Mouse (Mus musculus) T-cell, adult 2 months (primary cell): ENCODE data around the gene Mmab.

Experiments
- DNase-seq: peaks from one replicate; pipeline ENCODE4 v3.0.0; 2022; ENCODE audit warnings: low spot score

The Mmab gene

DNA sequence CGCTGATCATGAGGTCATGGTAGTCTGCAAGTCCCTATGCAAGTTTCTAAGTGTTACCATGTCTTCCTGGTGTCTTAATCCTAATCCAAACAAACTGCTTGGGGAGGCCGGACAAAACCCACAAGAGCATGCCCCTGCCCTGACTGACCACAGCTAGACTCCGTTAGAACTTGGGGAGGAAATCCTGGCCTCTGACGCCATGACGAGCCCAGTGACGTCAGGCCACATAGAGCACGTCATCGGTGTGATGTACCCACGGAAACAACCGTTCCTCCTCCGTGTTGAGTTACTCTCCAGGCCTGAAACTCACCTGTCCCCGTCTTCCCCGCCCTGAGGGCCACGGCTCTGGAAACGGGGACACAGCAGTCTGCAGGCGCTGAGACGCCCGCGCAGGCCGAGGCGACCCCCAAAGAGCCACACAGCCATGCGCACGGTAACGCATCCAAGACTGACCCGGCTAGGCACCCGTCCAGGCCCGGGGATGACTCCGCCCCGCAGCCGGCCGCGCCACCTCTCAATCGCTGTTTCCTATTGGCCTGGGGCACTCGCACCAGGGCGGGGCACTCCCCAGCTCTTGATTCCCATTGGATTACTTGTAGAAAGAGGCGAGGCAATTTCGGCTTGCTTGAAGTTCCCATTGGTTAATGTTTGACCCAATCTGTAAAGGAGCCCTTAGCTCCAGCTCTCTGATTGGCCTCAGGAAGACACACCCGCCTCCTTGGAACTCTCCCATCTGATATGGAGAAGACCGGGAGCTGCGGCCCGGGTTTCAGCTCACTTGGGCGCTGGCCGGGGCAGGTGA, at the start of gene Mmab, which contains the start of gene Mvk:
TSS of gene Mmab (minus strand) at position 495 of the 802 bp plus-strand sequence.
TSS of gene Mvk (plus strand) at position 704 of the 802 bp plus-strand sequence.
- peak; percentile 97 for DNase-seq

- no peak for DNase-seq
Observed at GRCm38 (mm10) chr5:114490241-114490640, 46.4 kb upstream of the Mmab start.

DNA sequence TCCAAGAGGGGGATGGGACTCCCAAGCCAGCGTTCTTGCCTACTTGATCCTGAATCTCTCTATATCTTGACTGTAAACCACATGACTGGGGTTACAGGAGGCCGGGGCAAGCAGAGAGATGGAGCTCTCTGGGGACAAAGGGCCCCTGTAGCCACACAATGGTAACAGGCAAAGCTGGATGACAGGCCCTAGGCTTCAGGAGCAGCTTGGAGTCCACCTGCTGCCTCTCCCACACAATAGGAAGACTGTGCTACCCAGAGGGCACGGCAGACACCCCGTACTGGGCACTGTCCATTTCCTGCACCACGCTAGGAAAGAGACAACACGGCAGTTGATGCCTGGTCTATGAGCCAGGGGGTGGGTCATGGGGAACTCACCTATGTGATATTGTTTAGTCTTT, 45.7 kb upstream of the Mmab start:
- DNase-seq, result no peak

GRCm38 (mm10) chr5:114485685-114486084, 41.8 kb upstream of the Mmab start:
- DNase-seq, result no peak

DNA sequence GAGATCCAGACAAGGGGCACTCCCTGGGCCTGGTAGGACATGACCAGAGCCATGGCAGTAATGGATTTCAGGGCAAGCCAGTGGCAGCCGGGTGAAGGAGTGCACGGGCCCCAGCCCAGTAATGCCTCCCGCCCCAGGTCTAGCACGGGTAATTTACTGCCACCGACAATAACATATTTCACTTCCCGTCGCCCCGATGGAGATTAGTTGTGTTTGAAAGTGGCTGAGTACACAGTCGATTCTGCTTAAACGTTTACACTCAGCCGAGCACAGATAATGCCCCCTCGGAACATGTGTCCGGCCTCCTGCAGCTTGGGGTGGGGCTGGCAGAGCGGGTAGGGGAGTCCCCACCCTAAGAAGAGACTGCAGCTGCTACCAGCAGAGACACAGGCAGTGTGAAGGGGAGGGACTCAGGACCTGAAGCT, 38.7 kb upstream of the Mmab start:
- DNase-seq, result peak; percentile 34

DNA sequence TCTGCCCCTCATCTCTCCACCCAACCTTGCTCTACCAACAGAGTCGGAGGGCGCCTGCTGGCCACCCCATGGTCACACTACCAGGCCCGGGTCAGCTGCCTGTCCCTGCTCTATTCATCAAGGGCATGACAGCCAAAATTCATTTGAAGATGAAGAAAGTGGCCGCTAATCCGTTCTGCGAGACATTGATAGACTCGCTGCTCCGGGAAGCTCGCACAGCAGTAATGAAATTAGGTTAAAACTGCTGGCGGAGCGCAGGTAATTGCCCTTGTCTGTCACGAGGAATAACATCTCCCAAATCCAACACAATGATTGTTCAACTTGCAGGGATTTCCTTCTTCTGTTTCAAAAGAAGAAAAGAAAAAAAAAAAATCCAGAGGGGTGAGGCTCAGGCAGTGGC, 34.4 kb upstream of the Mmab start:
- no peak for DNase-seq

- no peak for DNase-seq
Observed at GRCm38 (mm10) chr5:114474741-114475491, 31.1 kb upstream of the Mmab start.

DNA sequence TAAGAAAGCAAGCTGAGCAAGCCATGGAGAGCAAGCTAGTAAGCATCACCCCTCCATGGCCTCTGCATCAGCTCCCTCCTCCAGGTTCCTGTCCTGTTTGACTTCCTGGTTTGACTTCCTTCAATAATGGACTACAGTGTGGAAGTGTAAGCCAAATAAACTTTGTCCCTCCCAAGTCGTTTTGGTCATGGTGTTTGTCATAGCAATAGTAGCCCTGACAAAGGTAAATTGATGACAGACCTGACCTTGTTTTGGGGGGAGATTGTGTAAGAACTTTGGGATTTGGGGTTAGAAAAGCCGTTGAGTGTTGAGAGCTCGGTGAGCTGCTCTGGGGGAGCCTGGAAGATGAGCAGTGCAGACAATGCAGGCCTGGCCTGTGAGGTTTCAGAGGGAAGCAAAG, 26.5 kb upstream of the Mmab start:
- no peak for DNase-seq

DNA sequence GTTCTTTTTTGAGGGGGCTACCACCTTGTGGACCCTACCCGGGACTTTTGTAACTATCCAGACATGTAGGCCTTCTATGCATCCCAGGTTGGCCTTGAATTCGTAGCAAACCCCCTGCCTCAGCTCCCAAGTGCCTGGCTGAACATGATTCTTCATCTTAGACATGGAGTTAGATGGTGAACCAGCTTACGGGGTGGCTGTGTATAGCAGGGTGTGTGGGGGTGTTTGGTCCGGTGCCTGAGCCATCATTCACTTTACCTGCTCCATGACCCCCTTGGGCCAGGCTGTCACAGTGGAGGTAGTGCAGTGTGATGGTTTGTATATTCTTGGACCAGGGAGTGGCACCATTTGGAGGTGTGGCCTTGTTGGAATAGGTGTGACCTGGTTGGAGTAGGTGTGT, 24.1 kb upstream of the Mmab start:
- no peak for DNase-seq

GRCm38 (mm10) chr5:114467430-114467829, 23.6 kb upstream of the Mmab start:
- DNase-seq, result no peak

- no peak for DNase-seq
Observed at GRCm38 (mm10) chr5:114467019-114467418, 23.2 kb upstream of the Mmab start.

- no peak for DNase-seq
Observed at GRCm38 (mm10) chr5:114465641-114466040, 21.8 kb upstream of the Mmab start.

DNA sequence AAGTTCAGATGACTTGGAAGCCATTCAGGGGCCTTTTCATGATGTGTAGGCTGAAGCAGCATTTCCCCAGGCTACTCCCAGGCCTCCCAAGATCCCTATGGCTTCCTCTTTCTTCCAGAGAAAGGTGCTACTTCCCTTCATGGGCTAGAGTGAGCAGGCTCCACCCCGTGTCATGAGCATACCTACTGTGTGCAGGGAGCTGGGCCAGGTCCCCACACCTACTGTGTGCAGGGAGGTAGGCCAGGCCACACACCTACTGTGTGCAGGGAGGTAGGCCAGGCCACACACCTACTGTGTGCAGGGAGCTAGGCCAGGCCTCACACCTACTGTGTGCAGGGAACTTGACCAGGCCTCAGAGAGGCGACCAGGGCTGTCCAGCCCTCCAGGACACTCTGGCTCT, 20.7 kb upstream of the Mmab start:
- no peak for DNase-seq

DNA sequence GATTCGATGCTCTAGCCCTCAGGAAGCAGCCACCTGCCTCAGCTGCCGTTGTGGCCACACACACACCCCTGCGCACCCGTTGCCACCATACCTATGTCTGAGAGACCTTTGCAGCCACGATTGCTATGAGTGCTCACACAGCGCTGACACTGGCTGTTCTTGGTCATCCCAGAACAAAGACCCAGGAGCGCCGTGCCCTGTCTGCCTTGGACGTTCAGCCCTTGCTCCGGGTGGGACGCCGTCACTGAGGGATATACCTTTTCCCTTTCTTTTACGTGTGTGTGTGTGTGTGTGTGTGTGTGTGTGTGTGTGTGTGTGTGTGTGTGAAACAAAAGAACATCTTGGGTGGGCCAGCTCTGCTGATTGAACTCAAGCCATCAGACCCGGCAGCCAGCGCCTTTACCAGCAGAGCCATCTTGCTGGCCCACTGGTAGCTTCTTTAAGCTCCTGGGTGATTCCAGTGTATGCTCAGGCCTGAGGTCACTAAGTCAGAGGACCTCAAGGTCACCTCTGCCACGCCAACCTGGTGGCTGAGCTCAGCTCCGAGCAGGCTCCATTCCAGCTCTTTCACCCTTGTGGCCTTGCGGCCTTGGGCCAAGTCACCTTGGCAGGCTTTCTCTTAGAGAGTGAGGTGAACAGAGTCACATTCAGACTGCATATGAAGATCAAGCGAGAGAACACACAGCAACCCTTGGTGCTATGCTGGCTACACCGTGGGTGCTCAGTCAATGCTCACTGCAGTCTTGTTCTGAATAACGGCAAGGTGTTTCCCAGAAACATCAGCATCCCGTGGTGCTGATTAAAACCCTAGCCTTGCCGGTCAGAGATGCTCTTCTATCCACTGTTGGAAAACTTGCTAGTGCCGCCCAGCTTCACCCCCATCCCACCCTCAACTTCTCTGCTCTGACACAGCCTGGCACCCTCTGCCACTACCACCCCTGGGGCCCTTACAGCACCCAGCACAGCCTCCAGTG, 18.5 kb upstream of the Mmab start:
- DNase-seq, result no peak

DNA sequence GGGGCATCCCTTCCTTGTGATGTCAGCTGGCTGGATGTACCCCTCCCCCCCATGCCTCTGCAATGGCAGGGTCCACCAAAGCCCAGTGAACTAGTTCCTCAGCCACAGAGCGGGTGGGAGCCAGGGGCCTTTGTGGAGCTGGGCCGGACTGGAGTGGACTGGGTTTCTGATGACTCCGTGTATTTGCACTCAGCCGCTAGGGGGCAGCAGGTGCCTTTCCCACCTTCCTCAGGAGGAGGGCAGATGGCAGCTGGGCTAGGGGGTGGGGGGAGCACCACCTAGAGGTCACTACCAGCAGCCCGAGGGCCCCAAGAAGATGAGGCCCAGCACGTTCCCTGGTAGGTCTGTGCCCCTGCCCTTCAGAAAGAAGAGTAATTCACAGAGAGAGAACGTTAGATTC, 17.4 kb upstream of the Mmab start:
- DNase-seq, result peak; percentile 73

GRCm38 (mm10) chr5:114456995-114457605, 13.2 kb upstream of the Mmab start:
- DNase-seq, result no peak

GRCm38 (mm10) chr5:114456287-114456686, 12.4 kb upstream of the Mmab start:
- no peak for DNase-seq

GRCm38 (mm10) chr5:114449011-114449410, 5.2 kb upstream of the Mmab start:
- no peak for DNase-seq

DNA sequence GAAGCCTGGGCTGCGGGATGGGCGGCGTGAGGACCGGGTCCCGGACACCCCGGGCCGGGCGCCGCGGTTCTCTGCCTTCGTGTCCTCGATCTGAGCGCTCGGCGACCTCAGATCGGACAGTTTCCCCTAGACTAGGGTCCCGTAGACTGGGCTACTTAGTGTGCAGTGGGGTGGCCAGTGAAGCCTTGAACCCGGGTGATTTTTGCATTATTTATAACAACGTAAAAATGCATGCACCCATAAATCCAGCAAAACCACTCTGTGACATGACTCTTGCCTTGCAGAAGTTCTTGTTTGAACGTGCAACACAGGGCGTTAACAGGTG, 470 bp upstream of the Mmab start:
- no peak for DNase-seq

- DNase-seq, result no peak
Observed at GRCm38 (mm10) chr5:114435588-114435987, 8.3 kb downstream of the Mmab start.

GRCm38 (mm10) chr5:114434359-114434758, 9.5 kb downstream of the Mmab start:
- no peak for DNase-seq

DNA sequence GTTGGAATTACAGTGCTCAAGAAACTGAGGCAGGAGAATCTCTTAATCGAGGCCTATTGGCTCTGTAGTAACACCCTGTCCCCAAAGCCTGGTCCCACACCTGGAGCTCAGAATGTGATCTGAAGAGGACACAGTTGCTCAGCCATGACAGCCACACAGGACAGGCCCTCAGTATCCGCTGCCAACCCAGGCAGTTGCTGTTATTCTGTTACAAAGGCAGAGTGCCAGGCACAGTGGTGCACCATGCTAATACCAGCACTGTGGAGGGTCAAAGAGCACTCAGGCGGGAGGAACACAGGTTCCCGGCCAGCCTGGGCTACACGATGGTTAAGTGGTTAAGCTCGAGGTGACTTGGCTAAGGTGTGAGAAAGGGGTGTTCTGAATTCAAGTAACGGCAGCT, 14.1 kb downstream of the Mmab start:
- no peak for DNase-seq
